Mouse (Mus musculus): Measurements from ENCODE around the gene Smarcd1. TPM values are rescaled to one million over a fixed set of nuclear protein-coding genes. Genes with fewer than 3 reads are reported as not detected.

Gene Smarcd1
- 89.1 and 96.4 TPM in 2 replicates for polyA plus RNA-seq (2015; fragmentation: Nextera tagmentation; extraction: Ambion mirVana)

DNA sequence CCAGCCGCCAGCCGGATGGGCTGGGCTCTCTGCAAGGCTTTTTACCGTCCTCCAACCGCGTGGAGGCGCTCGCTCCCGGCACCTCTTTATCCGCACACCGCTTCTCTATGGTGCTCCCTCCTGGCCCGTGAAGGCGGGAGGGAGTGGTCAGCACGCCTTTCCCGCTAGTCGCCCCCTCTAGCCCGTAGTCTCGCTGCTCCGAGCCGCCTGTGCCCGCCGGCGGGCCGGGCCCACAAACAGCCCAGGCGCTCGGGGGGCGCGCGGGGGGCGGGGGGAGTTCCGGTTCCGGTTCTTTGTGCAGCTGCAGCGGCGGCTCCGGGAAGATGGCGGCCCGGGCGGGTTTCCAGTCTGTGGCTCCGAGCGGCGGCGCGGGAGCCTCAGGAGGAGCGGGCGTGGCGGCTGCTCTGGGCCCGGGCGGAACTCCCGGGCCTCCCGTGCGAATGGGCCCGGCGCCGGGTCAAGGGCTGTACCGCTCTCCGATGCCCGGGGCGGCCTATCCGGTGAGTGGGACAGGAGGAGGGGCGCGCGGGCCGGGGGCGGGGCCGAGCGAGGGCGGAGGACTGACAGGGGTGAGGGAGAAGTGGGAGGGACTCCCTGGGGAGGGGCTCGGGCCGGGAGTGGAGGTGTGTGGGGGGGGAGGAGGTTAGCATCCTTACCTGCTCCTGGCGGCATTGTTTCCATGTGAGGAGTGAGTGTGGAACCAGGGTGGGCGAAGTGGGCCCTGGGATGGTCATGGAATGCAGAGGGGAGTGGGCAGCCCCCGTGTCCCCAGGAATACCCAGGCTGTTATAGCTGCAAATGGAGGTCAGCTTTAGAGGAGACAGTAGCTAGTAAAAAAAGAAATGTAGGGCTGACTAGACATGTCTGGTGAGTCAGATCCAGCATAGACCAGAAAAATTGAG lies at the start of gene Smarcd1:
Gene Smarcd1 (plus strand): TSS at position 131 of the 902 bp plus-strand sequence.
- Histone ChIP-seq H3K4me2 (peak within 1 kb of the TSS; percentile 89), H3K4me1 (replicated peaks) (peaks cover 33% of the 10 kb centered on the region), H3K9me3 (no peaks in the 10 kb centered on the region), H3K9ac (peak within 1 kb of the TSS; percentile 96), H3K36me3 (peaks cover 31% of the 10 kb centered on the region), H3K27ac (replicated peaks) (peak within 1 kb of the TSS; percentile 98), H3K27me3 (no peaks in the 10 kb centered on the region), H3K4me3 (peak within 1 kb of the TSS; percentile 83)
- under 1% methylated on average over 70 of the region's 71 CpGs for WGBS
- ATAC-seq (ENCODE audit: low FRiP score, low read depth), result peak; percentile 95

DNA sequence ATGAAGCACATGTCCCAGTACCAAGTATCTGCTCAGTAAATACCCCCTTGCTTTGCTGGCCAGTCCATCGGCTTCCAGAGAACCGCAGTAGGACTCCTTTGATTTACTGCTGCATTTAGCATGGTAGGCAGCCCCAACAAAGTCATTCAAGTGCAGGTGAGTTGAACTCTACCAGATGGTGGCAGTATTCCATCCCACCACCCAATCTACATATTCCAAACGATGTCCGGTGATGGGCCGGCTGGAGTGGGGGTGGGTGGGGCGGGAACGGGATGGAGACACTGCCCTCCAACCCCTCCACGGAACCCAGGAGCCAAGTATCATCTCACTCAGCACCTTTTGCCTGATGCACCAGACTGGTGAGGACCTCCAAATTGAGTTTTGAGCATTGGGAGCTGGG lies 48.6 kb upstream of the Smarcd1 start:
- peaks cover 52% of the 10 kb centered on the region for H3K4me1 ChIP-seq (replicated peaks)
- no peaks in the 10 kb centered on the region for H3K9me3 ChIP-seq
- ATAC-seq (ENCODE audit: low FRiP score, low read depth), result no peak
- WGBS, result 9% methylated on average over 8 of the region's 8 CpGs
- H3K4me2 ChIP-seq, result peak overlapping the region; percentile 51
- H3K27ac ChIP-seq (replicated peaks), result no peak overlapping the region
- H3K4me3 ChIP-seq, result no peak overlapping the region; the same call in 1 of the 2 replicates
- no peaks in the 10 kb centered on the region for H3K36me3 ChIP-seq
- H3K27me3 ChIP-seq, result no peaks in the 10 kb centered on the region
- no peak overlapping the region for H3K9ac ChIP-seq

DNA sequence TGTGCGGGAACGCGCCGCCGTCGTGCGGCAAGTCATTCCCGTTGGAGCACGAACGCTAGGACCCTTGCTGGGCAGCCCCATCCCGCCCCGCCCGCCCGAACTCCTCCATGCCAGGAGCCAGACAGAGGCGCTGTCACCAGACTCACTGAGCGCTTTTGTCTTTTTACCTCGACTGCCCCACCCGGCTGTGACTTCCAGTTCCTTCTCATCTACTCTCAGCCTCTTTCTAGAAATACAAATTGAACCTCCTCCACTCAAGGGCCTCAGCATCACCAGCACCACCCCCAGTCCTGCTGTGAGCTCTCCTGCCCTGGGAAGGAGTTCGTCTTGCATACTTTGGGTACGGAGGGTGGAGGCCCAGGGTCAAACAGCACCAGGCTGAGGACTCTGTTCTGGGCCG lies 48.1 kb upstream of the Smarcd1 start:
- H3K27ac ChIP-seq (replicated peaks), result no peak overlapping the region
- H3K9me3 ChIP-seq, result no peaks in the 10 kb centered on the region
- H3K4me2 ChIP-seq, result peak overlapping the region; percentile 51
- peaks cover 47% of the 10 kb centered on the region for H3K4me1 ChIP-seq (replicated peaks)
- WGBS, result 3% methylated on average over 20 of the region's 21 CpGs
- no peaks in the 10 kb centered on the region for H3K27me3 ChIP-seq
- no peaks in the 10 kb centered on the region for H3K36me3 ChIP-seq
- peak overlapping the region; percentile 20; the same call in 1 of the 2 replicates for H3K9ac ChIP-seq
- H3K4me3 ChIP-seq, result peak overlapping the region; percentile 16
- ATAC-seq (ENCODE audit: low FRiP score, low read depth), result no peak

DNA sequence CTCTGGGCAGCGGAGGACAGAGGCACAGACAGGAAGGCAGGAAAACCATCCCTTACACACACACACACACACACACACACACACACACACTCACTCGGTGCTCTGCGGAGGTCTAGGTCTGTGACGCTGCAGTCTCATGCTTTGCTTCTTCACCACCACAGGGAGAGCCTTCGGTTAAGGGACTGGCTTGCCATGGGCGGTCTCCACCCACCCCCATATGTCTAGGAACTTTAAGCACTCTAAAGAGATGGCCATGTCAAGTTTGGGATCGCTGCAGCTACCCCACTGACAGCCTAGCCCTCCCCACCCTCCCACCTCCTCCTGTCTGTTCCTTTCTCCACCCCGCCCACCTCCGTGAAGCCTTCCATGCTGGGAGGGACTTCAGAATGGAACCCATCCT lies 46.0 kb upstream of the Smarcd1 start:
- Histone ChIP-seq H3K9ac (no peak overlapping the region; the same call in 1 of the 2 replicates), H3K9me3 (no peaks in the 10 kb centered on the region), H3K4me2 (no peak overlapping the region), H3K4me3 (no peak overlapping the region), H3K36me3 (no peaks in the 10 kb centered on the region), H3K27ac (replicated peaks) (0 out of 2 replicates have a peak overlapping the region, but pooled peaks have one; percentile 14), H3K4me1 (replicated peaks) (peaks cover 27% of the 10 kb centered on the region), H3K27me3 (no peaks in the 10 kb centered on the region)
- 28% methylated on average over 9 of the region's 9 CpGs for WGBS
- ATAC-seq (ENCODE audit: low FRiP score, low read depth), result no peak

DNA sequence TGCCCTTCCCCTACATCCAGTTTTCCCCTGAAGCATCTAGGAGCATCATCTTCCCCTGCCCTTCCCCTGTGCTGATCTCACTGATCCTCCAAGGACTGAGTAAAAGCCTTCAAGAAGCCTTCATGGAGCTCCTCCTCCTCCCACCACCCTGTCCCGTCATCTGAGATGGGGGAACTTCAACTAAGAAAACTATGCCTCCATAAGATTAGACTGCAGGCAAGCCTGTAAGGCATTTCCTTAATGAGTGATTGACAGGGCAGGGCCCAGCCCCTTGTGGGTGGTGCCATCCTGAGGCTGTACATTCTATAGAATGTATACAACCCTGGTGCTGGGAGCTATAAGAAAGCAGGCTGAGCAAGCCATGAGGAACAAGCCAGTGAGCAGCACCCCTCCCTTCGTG lies 43.5 kb upstream of the Smarcd1 start:
- H3K4me3 ChIP-seq, result no peak overlapping the region
- H3K4me2 ChIP-seq, result no peak overlapping the region
- peaks cover 18% of the 10 kb centered on the region for H3K4me1 ChIP-seq (replicated peaks)
- no peak for ATAC-seq (ENCODE audit: low FRiP score, low read depth)
- no peak overlapping the region for H3K9ac ChIP-seq
- no peak overlapping the region for H3K27ac ChIP-seq (replicated peaks)
- WGBS, result 60% methylated on average over 2 of the region's 2 CpGs
- H3K9me3 ChIP-seq, result no peaks in the 10 kb centered on the region
- no peaks in the 10 kb centered on the region for H3K36me3 ChIP-seq
- H3K27me3 ChIP-seq, result no peaks in the 10 kb centered on the region

DNA sequence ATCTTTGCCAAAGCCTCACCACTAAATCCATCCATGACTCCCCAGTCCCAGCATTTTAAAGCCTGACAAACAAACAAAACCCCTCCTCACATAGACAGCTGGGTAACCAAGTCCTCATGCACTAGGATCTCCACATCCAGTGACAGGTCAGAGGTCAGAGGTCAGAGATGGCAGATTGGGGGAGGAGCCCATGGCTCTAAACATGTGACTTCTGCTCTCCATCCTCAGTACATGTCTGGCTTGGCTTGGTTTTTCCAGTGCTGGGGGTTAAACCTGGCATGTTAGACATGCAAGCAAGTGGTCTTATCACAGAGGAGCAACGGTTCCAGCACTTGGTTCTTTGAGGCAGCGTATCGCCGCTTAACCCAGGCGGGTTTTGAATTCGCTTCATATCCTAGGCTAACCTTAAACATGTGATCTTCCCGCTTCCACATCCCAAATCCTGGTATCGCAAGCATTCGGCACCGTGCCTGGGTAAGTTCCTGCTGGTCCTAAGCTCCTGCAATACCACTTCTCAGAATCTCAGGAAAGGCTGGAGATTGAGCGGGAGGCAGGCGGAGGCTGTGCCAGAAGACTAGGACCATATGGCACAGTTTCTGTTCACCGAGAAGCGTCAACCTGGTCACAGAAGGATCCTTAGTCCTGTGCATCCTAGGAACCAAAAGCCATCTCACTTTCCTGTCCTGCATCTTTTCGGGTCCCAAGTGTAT lies 40.7 kb upstream of the Smarcd1 start:
- H3K4me2 ChIP-seq, result no peak overlapping the region
- ATAC-seq (ENCODE audit: low FRiP score, low read depth), result no peak
- H3K9ac ChIP-seq, result no peak overlapping the region
- H3K27me3 ChIP-seq, result no peaks in the 10 kb centered on the region
- WGBS, result 93% methylated on average over 15 of the region's 15 CpGs
- no peak overlapping the region for H3K4me3 ChIP-seq
- H3K9me3 ChIP-seq, result no peaks in the 10 kb centered on the region
- H3K27ac ChIP-seq (replicated peaks), result no peak overlapping the region
- peaks cover 27% of the 10 kb centered on the region for H3K4me1 ChIP-seq (replicated peaks)
- no peaks in the 10 kb centered on the region for H3K36me3 ChIP-seq

DNA sequence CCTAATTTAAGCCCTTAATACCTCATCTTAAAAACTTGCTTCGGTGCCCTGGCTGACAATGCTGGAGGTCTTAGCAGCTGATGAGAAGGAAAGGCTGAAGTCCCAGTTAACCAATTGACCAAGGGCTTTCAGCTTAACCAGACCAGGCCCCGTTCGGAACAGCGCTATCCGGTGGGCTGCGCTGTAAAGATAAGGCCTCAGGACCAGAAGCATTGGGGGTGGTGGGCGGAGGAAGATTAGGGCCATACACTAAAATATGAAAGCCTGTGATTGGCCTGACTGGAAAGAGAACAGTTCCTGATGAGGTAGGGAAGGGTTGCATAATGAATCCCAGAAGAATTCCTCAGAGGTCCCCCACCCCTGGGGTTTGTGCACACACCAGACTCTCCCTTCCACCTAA lies 39.6 kb upstream of the Smarcd1 start:
- ATAC-seq (ENCODE audit: low FRiP score, low read depth), result no peak
- Histone ChIP-seq H3K27me3 (no peaks in the 10 kb centered on the region), H3K4me2 (no peak overlapping the region), H3K9me3 (no peaks in the 10 kb centered on the region), H3K4me3 (no peak overlapping the region), H3K4me1 (replicated peaks) (peaks cover 30% of the 10 kb centered on the region), H3K9ac (no peak overlapping the region), H3K36me3 (no peaks in the 10 kb centered on the region), H3K27ac (replicated peaks) (no peak overlapping the region)
- 62% methylated on average over 7 of the region's 7 CpGs for WGBS

DNA sequence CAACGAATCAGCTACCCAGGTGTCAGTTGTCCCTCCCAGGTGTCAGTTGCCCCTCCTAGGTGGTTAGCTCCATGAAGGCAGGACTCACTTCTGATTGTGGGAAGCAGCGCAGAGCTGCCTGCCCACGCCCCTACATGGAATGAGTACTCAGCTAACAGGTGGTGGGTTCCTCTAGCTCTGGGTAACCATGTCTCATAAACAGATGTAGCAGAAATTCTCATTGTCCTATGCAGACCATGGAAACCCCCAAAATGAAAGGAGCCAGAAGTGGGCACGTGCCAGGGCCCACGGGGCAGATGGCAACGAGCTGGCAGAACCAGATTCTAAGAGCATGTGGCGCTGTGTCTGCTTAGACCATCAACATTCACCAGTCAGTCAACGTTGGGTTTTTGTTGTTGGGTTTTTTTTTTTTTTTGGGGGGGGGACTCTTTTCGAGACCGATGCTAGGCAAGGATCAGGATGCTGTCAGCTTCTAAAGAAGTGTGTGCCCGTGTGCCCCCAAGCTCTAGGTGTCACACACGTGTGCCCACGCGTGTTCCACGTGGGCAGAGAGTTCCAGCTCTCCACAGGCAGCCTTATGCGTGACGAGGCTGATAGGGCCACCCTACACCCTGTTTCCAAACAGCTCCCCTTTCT lies 37.8 kb upstream of the Smarcd1 start:
- WGBS, result 3% methylated on average over 17 of the region's 17 CpGs
- H3K36me3 ChIP-seq, result no peaks in the 10 kb centered on the region
- peak overlapping the region; percentile 49 for H3K9ac ChIP-seq
- peaks cover 38% of the 10 kb centered on the region for H3K4me1 ChIP-seq (replicated peaks)
- H3K9me3 ChIP-seq, result no peaks in the 10 kb centered on the region
- peak; percentile 42 for ATAC-seq (ENCODE audit: low FRiP score, low read depth)
- H3K4me2 ChIP-seq, result peak overlapping the region; percentile 60
- H3K4me3 ChIP-seq, result peak overlapping the region; percentile 37
- peak overlapping the region; percentile 78 for H3K27ac ChIP-seq (replicated peaks)
- H3K27me3 ChIP-seq, result no peaks in the 10 kb centered on the region

DNA sequence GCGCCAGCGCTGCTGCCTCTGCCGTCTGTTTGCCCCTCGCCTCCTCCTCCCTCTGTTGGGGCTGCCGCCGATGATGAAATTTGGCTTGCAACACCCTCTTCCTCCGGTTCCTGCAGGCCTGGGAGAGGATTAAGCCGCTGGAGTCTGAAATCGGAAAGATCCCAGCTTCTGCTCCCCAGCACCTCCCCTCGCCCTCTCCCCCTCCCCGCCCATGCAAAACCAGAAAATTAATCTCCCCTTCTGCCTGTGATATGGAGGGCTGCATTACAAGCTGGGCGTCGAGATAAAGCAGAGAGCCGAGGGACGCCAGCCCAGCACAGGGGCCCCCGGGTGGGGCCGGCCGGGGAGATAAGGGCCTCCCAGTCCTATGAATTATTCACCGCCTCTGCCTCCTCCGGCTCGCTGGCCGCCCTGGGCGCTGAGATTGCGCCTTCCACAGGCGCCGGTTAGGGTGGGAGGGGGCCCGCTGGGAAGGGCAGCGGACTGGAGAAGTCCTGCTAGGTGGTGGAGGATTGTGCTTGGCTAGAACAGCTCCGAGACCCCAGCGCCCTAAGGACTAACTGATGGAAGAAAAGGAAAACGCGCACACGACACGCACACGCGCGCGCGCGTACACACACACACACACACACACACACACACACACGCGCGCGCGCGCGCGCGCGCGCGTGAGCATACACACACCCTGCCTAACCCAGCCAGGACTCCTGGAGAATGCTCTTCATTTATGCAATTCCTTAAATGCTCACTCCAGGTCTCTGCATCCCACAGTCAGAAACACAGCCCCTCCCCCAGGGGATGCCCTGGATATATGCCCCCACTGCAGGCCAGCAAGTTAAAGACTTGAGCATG lies 37.1 kb upstream of the Smarcd1 start:
- no peaks in the 10 kb centered on the region for H3K9me3 ChIP-seq
- H3K36me3 ChIP-seq, result no peaks in the 10 kb centered on the region
- H3K27me3 ChIP-seq, result no peaks in the 10 kb centered on the region
- H3K4me2 ChIP-seq, result peak overlapping the region; percentile 60
- peak overlapping the region; percentile 37 for H3K4me3 ChIP-seq
- peak overlapping the region; percentile 78 for H3K27ac ChIP-seq (replicated peaks)
- peaks cover 45% of the 10 kb centered on the region for H3K4me1 ChIP-seq (replicated peaks)
- 2% methylated on average over 51 of the region's 52 CpGs for WGBS
- H3K9ac ChIP-seq, result peak overlapping the region; percentile 49
- peak; percentile 65 for ATAC-seq (ENCODE audit: low FRiP score, low read depth)

DNA sequence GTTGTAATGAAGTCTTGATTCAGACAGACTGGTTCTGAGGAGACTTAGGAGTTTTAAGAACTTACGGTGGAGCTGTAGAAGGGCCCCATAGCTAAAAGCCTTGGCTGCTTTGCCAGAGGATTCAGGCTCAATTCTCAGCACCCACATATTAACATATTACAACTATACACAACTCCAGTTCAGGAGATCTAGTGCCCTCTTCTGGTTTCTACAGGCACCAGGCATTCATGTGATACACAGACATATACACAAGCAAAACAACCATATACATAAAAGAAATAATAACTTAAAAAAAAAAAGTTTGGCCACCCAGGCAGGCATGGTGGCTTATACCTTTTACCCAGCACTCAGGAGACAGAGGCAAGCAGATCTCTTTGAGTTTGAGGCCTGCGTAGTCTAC lies 34.4 kb upstream of the Smarcd1 start:
- no peak for ATAC-seq (ENCODE audit: low FRiP score, low read depth)

DNA sequence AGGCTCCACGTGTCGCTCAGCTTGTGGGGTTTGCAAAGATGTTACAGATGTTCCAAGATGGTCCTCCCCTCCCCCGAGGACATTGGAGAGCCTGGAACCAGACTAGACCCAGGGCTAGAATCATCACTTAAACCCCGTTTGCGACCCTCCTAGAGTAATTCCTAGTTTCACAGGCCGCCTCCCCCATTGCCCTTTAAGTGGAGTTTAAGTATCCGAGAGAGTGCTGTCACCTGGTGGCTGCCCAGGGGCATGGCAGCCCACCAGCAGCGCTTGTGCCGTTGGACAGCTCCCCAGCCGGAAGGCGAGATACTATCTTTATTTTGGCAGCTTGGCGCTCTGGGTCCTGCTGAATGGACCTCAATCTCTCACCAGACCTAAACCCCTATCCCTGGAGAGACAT lies 33.0 kb upstream of the Smarcd1 start:
- Histone ChIP-seq H3K27ac (replicated peaks) (peak overlapping the region; percentile 93), H3K4me1 (replicated peaks) (peaks cover 75% of the 10 kb centered on the region), H3K36me3 (no peaks in the 10 kb centered on the region), H3K9me3 (no peaks in the 10 kb centered on the region), H3K9ac (peak overlapping the region; percentile 23; the same call in 1 of the 2 replicates), H3K27me3 (no peaks in the 10 kb centered on the region), H3K4me2 (peak overlapping the region; percentile 72), H3K4me3 (peak overlapping the region; percentile 5; the same call in 1 of the 2 replicates)
- WGBS, result 2% methylated on average over 12 of the region's 12 CpGs
- ATAC-seq (ENCODE audit: low FRiP score, low read depth), result no peak

More for the DNA sequence above, 34.4 kb upstream of the Smarcd1 start:
- no peak overlapping the region for H3K27ac ChIP-seq (replicated peaks)
- H3K4me2 ChIP-seq, result no peak overlapping the region
- no peaks in the 10 kb centered on the region for H3K27me3 ChIP-seq
- peaks cover 63% of the 10 kb centered on the region for H3K4me1 ChIP-seq (replicated peaks)
- no peak overlapping the region for H3K4me3 ChIP-seq
- no peak overlapping the region for H3K9ac ChIP-seq
- no peaks in the 10 kb centered on the region for H3K36me3 ChIP-seq
- H3K9me3 ChIP-seq, result no peaks in the 10 kb centered on the region
- WGBS, result 94% methylated on average over 2 of the region's 2 CpGs
